Mouse (Mus musculus): ENCODE measurements around the gene Pstk.
"Not testable (repeated sequence)": the region's sequence is repeated elsewhere in the genome, so short reads cannot be mapped to it uniquely, and the experiment has no call there.

The Pstk gene

DNA sequence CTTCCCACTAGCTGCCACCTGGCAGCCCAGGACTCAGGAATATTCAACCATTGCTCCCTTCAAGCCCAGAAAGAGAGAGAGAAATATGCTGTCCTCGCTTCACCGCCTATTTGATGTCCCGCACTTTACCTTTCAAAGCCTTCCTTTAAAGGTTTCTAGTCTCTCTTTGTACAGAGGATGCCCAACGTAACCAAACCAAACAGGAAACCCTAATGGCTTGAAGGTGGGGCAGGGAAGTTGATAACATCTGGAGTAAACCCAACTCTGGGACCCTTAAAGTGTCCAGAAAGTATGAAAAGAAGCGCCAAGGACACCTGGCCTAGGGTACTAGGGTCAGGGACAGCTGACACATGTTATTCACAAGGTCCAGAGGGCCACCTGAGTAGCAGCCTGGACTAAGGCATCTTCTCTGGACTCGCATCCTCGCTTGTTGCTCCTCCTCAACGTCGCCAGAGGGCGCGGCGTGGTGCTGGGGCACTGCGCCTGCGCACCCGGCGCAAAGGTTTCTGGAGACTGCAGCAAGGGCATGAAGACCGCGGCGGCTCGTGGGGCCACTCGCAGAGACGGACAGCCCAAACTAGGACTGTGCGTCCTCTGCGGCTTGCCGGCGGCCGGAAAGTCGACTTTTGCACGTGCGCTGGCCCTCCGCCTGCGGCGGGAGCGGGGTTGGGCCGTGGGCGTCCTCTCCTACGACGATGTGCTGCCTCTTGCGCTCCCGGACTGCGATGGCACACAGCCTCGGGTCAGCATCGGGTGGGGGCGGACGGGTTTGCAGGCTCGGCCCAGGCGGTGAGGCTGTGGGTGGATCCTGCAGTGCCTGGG is at the start of gene Pstk:
Gene Pstk, plus strand, starts transcription at position 494 of the 822 bp plus-strand sequence.
- POLR2A ChIA-PET, result interaction anchor here in 3 of 4 experiments (0.5 to 2.8 kb wide), 19 partner anchors 8 to 485 kb away, joined by 3 to 16 read pairs (median 4); partner anchors contain the start of genes 2310057M21Rik (in 3 of the 3), Acadsb (in 2 of the 3), Bub3 (in 2 of the 3) and Ikzf5 (in 2 of the 3)

GRCm38 (mm10) chr7:131322192-131322591 is 48.7 kb upstream of the Pstk start, which contains the start of gene Cuzd1:
Gene Cuzd1 (minus strand): TSS chr7:131322292.
- ChIA-PET POLR2A (interaction anchor here in 1 of 4 experiments (0.7 kb wide), 1 partner anchor 20 kb away, joined by 4 read pairs; no protein-coding TSS in a partner anchor), CTCF (interaction anchor here in 1 of 4 experiments (0.5 kb wide), 1 partner anchor 26 kb away, joined by 6 read pairs; no protein-coding TSS in a partner anchor)

More for the DNA sequence above, at the start of gene Pstk:
- CTCF ChIA-PET, result interaction anchor here in 2 of 4 experiments (0.6 to 1.1 kb wide), 5 partner anchors 8 to 843 kb away, joined by 3 to 6 read pairs (median 3); partner anchors contain the start of gene 2310057M21Rik (in 1 of the 2)

DNA sequence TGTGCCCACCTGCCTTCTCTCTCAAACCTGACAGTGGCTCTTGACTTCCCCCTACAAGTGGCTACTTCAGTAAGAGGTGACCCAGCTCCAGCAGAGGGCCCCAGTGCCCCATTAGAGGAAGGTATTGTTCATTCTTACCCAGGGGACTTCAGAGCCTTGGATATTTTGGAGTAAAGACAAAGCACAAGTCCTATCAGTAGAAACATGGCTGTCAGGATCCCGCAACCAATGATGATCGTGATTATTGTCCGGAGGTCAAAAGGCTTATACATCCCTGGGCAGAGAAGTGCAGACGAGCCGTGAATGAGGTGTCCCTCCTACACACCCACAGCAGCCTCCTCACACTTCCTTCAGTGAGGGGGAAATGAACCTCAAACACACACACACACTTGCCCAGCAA is 43.9 kb upstream of the Pstk start:
- ChIA-PET POLR2A (no interaction called here), CTCF (no interaction called here)

DNA sequence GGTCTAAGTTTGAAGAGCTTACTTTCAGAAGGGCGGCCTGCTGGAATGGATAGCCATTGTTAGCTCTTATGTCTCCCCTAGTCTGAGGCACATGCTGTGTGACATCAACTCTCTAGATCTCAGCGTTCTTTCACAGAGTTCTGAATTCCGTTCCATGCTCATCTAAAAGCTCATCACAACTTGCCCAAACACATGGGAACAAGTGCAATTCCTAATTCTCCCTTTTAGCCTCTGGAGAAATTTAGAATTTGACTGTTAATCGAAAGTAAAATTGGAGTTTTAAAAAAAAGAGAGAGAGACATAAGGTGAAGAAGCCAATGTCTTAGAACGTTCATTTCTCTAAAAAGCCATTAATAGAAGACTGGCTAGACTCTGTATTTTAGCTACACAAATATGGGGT is 41.5 kb upstream of the Pstk start, which contains the start of gene Fam24b:
Gene Fam24b, minus strand, starts transcription at position 101 of the 400 bp plus-strand sequence.
- ChIA-PET CTCF (interaction anchor here in 2 of 4 experiments (0.6 to 1.5 kb wide), 2 partner anchors 266 to 275 kb away, joined by 3 to 5 read pairs; no protein-coding TSS in a partner anchor), POLR2A (no interaction called here)

DNA sequence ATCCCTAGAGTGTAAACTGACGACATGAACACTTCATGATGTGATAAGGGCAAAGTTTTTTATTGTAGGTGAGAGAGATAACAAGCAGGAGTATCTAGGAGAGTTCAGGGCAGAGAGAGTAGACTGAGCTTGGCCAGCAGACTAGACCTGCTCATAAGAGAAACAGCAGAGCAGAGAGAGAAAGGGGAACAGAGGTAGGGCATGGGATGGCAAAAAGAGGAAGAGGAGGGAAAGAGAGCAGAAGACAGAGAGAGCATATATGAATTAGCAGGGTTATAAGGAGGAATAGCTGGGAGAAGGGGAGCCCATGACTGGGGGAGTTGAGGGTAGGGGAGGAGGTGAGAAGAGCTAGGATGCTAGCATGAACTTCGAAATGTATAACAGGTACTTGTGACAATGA is 39.3 kb upstream of the Pstk start:
- CTCF ChIA-PET, result interaction anchor here in 2 of 4 experiments (0.6 to 0.7 kb wide), 2 partner anchors 31 to 365 kb away, joined by 3 read pairs; partner anchors contain the start of gene 2310057M21Rik (in 1 of the 2)

DNA sequence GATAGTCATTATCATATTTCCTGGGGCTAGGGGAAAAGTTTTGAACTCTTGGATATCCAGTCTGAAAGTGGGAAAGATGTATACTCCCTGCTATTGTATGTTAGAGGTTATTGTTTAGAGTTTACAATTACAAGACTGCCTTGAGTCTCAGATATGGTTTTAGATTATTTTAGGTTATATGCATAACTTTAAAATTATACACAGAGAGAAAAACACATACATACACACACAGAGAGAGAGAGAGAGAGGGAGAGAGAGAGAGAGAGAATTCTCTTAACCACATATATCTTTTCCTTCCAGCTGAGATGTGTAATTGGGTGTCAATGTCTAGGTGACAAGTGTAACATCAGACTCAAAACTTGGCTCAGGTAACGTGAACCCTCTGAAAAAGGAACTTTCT is 37.4 kb upstream of the Pstk start, which contains the start of gene Fam24a:
Gene Fam24a, plus strand, starts transcription at position 301 of the 400 bp plus-strand sequence.
- POLR2A ChIA-PET, result interaction anchor here in 1 of 4 experiments (0.8 kb wide), 1 partner anchor 10 kb away, joined by 3 read pairs; no protein-coding TSS in a partner anchor
- CTCF ChIA-PET, result no interaction called here

More for the DNA sequence above, 39.3 kb upstream of the Pstk start:
- POLR2A ChIA-PET, result interaction anchor here in 1 of 4 experiments (1.6 kb wide), 1 partner anchor 14 kb away, joined by 4 read pairs; no protein-coding TSS in a partner anchor

DNA sequence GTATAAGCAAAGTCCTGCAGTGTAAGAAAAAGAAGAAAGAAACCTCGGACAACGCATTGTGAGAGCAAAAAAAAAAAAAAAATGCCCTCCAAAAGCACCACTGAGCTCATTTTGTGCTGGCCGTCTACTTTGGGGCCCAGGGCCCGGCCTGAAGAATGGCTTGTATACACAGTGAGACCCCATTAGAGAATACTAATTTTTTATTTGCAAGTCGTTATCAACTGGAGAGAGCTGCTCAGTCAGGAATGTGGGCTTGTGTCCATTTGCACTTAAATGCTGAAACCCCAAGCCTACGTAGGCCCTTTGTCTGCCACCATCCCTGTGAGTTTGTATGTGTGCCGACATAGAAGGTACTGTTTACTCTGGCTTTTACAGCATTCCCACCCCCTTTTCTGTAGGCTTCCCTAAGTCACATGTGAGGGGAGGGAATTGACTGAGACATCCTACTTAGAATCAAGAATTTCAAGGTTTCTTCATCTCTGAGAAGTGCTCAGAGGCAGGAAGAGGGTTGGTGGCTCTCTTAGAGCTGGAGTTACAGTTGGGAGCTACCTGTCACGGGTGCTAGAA is 33.4 kb upstream of the Pstk start:
- POLR2A ChIA-PET, result interaction anchor here in 2 of 4 experiments (0.5 to 1.1 kb wide), 4 partner anchors 21 to 462 kb away, joined by 3 read pairs; no protein-coding TSS in a partner anchor

DNA sequence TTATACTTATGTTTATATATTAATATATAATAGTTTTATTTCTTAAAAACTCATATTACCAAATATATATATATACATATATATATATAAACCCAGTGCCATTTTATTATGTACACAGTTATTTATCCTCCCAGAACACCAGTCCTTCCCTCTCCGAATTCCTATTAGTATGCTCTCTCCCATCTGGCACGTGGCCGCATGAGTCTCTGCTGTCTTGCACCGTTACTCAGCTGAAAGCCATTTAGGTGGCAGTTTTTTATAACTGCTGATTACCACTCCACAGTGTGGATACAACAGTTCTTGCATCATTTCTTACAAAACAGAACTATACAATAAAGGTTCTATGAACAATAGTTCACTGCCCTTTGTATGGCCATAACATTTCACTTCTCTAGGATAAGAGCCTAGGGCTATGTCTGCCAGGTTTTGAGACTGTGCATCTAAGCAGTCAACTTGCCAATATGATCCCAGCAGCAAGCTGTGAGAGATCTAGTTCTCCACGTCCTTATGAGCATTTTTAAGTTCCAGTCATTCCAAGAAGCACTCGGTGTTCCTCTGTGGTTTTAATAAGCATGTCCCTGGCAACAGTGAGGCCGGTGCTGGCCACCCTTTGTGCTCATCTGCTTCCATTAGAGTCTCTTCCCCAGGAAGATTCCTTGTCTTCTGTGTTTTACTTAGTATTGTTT is 24.9 kb upstream of the Pstk start:
- POLR2A ChIA-PET, result interaction anchor here in 2 of 4 experiments (1.0 to 1.2 kb wide), 3 partner anchors 8 to 24 kb away, joined by 3 read pairs; no protein-coding TSS in a partner anchor
- CTCF ChIA-PET, result no interaction called here

More for the DNA sequence above, 33.4 kb upstream of the Pstk start:
- CTCF ChIA-PET, result no interaction called here

- CTCF ChIA-PET, result no interaction called here
Measured at GRCm38 (mm10) chr7:131356105-131356504, 14.8 kb upstream of the Pstk start.

GRCm38 (mm10) chr7:131362269-131362614 is 8.7 kb upstream of the Pstk start:
- ChIA-PET CTCF (interaction anchor here in 3 of 4 experiments (0.5 to 1.4 kb wide), 3 partner anchors 9 to 107 kb away, joined by 3 to 4 read pairs (median 3); no protein-coding TSS in a partner anchor), POLR2A (interaction anchor here in 3 of 4 experiments (0.8 to 1.9 kb wide), 15 partner anchors 8 to 717 kb away, joined by 3 to 14 read pairs (median 6); partner anchors contain the start of genes Pstk (in 2 of the 3), Acadsb (in 1 of the 3), Bub3 (in 1 of the 3) and Ikzf5 (in 1 of the 3))

More at GRCm38 (mm10) chr7:131356105-131356504, 14.8 kb upstream of the Pstk start:
- POLR2A ChIA-PET, result interaction anchor here in 1 of 4 experiments (1.0 kb wide), 1 partner anchor 15 kb away, joined by 3 read pairs; no protein-coding TSS in a partner anchor

GRCm38 (mm10) chr7:131362615-131363300 is 8.2 kb upstream of the Pstk start, which contains the start of gene 2310057M21Rik:
Gene 2310057M21Rik (minus strand): TSS chr7:131362759.
- POLR2A ChIA-PET, result interaction anchor here in 3 of 4 experiments (0.8 to 1.9 kb wide), 18 partner anchors 8 to 717 kb away, joined by 3 to 14 read pairs (median 5); partner anchors contain the start of genes Pstk (in 2 of the 3), Acadsb (in 1 of the 3), Bub3 (in 1 of the 3) and Ikzf5 (in 1 of the 3)

DNA sequence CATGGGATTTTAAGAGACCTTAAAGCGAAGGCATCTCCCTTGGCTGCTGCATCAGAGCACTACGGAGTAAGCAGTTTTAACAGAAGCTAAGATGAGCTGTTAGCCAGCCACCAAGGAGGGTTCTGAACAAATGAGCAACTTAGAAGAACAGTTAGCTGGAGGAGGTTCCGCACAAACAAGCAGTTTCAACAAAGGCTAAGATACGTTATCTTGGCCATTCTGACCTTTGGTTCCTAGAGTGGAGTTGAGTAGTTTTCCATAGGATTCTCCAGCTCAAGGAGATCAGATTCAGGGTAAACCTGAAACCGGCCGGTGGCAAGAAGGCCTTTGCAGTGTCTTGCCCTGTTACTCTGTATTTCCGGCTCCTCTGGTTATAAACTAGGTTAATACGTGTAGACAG is 6.8 kb upstream of the Pstk start:
- POLR2A ChIA-PET, result interaction anchor here in 1 of 4 experiments (0.6 to 1.9 kb wide), 3 partner anchors 14 to 198 kb away, joined by 4 to 10 read pairs (median 4); no protein-coding TSS in a partner anchor
- CTCF ChIA-PET, result no interaction called here

More at GRCm38 (mm10) chr7:131362615-131363300, 8.2 kb upstream of the Pstk start, which contains the start of gene 2310057M21Rik:
- CTCF ChIA-PET, result interaction anchor here in 3 of 4 experiments (0.5 to 1.4 kb wide), 3 partner anchors 9 to 107 kb away, joined by 3 to 4 read pairs (median 3); no protein-coding TSS in a partner anchor

DNA sequence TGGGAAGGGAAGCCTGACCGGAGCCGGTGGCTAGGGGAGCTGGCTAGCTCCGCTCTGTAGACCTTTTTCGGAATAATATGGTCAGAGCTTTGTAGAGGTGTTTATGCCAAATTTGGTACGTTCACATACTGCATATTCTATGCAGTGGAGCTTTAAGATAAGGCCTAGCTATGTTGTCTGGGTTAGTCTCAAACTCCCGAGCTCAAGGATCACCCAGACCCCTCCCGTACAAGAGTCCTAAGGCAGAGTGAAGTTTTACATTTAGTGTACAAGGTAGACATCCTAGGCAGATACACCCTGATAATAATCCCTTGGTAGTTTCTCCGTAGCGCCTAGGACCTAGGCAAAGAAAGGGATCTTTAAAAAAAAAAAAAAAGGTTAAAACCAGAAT is 524 bp downstream of the Pstk start:
- POLR2A ChIA-PET, result interaction anchor here (0.6 to 2.8 kb wide), 18 partner anchors 9 to 725 kb away, joined by 3 to 16 read pairs (median 4); partner anchors contain the start of genes 2310057M21Rik (in 3 of the 4), Acadsb (in 2 of the 4), Bub3 (in 2 of the 4) and Ikzf5 (in 2 of the 4)
- CTCF ChIA-PET, result interaction anchor here in 3 of 4 experiments (0.7 to 1.1 kb wide), 5 partner anchors 9 to 1744 kb away, joined by 3 to 6 read pairs (median 3); partner anchors contain the start of gene 2310057M21Rik (in 1 of the 3)

GRCm38 (mm10) chr7:131371880-131372651 is 1.1 kb downstream of the Pstk start:
- CTCF ChIA-PET, result interaction anchor here in 3 of 4 experiments (0.7 to 1.1 kb wide), 5 partner anchors 9 to 1743 kb away, joined by 3 to 6 read pairs (median 3); partner anchors contain the start of gene 2310057M21Rik (in 1 of the 3)
- POLR2A ChIA-PET, result interaction anchor here (0.6 to 2.8 kb wide), 16 partner anchors 9 to 724 kb away, joined by 3 to 16 read pairs (median 4); partner anchors contain the start of genes 2310057M21Rik (in 3 of the 4), Acadsb (in 2 of the 4), Bub3 (in 2 of the 4) and Ikzf5 (in 2 of the 4)

DNA sequence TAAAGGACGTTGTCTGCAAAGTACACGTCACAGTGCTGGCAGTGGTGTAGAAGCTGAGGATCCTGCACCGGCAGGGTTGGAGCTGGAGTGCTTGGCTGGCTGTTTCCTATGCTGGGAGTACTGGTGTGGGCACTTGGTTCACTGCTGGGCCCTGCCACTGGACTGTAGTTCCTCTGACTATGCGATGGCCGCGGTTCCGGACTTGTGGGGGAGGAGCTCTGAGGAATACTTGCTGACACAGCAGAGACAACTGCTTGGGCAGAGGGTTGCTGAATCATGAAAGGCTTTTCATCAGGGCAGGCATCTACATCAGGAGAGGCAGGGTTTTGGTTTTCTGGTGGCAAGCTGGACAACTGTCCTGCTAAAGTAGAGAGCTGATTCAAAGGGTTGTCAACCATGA is 20.8 kb downstream of the Pstk start:
- POLR2A ChIA-PET, CTCF ChIA-PET: not testable (repeated sequence)

Measured in embryonic stem cell, embryonic (primary cell).